Mouse (Mus musculus): ENCODE results near the gene Rnf220. TPM values are rescaled to one million over a fixed set of nuclear protein-coding genes. Genes with fewer than 3 reads are reported as not detected.
A peak's percentile ranks its signal among the peaks of the same experiment; 100 is the strongest.

Rnf220 gene
- polyA plus RNA-seq, 1 experiment from 2014 or later: 41.5 TPM

- H3K4me2 ChIP-seq (ENCODE audit: low read depth, low read length): peak overlapping the region; percentile 29; the same call in 1 of the 2 replicates
- no peak for ATAC-seq (replicated peaks; ENCODE audit: extremely low read depth, insufficient read depth, low FRiP score)
Observed at GRCm38 (mm10) chr4:117473291-117473984, 23.4 kb downstream of the Rnf220 start.

GRCm38 (mm10) chr4:117469471-117469870 lies 27.4 kb downstream of the Rnf220 start:
- no peaks in the 10 kb centered on the region for H3K36me3 ChIP-seq (ENCODE audit: control insufficient read depth, insufficient read depth)
- WGBS: 33% methylated on average over 4 of the region's 4 CpGs
- no peaks in the 10 kb centered on the region; the same call in 1 of the 2 replicates for H3K4me1 ChIP-seq (ENCODE audit: control insufficient read depth, insufficient read depth, low read length)
- no peaks in the 10 kb centered on the region for H3K27me3 ChIP-seq (ENCODE audit: control insufficient read depth, insufficient read depth, low read length)
- H3K4me3 ChIP-seq (ENCODE audit: low read length): no peak overlapping the region
- no peak overlapping the region for H3K27ac ChIP-seq (ENCODE audit: low read length)
- no peak overlapping the region for H3K9ac ChIP-seq (ENCODE audit: low read length)
- no peaks in the 10 kb centered on the region for H3K9me3 ChIP-seq (replicated peaks; ENCODE audit: control insufficient read depth, low read length)
- no peak overlapping the region for H3K4me2 ChIP-seq (ENCODE audit: low read depth, low read length)
- no peak for ATAC-seq (replicated peaks; ENCODE audit: extremely low read depth, insufficient read depth, low FRiP score)

More at GRCm38 (mm10) chr4:117473291-117473984, 23.4 kb downstream of the Rnf220 start:
- H3K9ac ChIP-seq (ENCODE audit: low read length): no peak overlapping the region
- no peaks in the 10 kb centered on the region for H3K36me3 ChIP-seq (ENCODE audit: control insufficient read depth, insufficient read depth)
- H3K9me3 ChIP-seq (replicated peaks; ENCODE audit: control insufficient read depth, low read length): no peaks in the 10 kb centered on the region
- peaks cover 7% of the 10 kb centered on the region for H3K4me1 ChIP-seq (ENCODE audit: control insufficient read depth, insufficient read depth, low read length)
- 55% methylated on average over 14 of the region's 14 CpGs for WGBS
- H3K4me3 ChIP-seq (ENCODE audit: low read length): no peak overlapping the region
- 0 out of 2 replicates have a peak, but pooled peaks cover 4% of the 10 kb centered on the region for H3K27me3 ChIP-seq (ENCODE audit: control insufficient read depth, insufficient read depth, low read length)
- H3K27ac ChIP-seq (ENCODE audit: low read length): no peak overlapping the region

- Histone ChIP-seq H3K4me1 (ENCODE audit: control insufficient read depth, insufficient read depth, low read length) (no peaks in the 10 kb centered on the region; the same call in 1 of the 2 replicates), H3K27me3 (ENCODE audit: control insufficient read depth, insufficient read depth, low read length) (no peaks in the 10 kb centered on the region), H3K9me3 (replicated peaks; ENCODE audit: control insufficient read depth, low read length) (no peaks in the 10 kb centered on the region), H3K36me3 (ENCODE audit: control insufficient read depth, insufficient read depth) (no peaks in the 10 kb centered on the region), H3K4me2 (ENCODE audit: low read depth, low read length) (no peak overlapping the region), H3K9ac (ENCODE audit: low read length) (no peak overlapping the region), H3K27ac (ENCODE audit: low read length) (no peak overlapping the region), H3K4me3 (ENCODE audit: low read length) (no peak overlapping the region)
- no peak for ATAC-seq (replicated peaks; ENCODE audit: extremely low read depth, insufficient read depth, low FRiP score)
- WGBS: 78% methylated on average over 7 of the region's 7 CpGs
Observed at GRCm38 (mm10) chr4:117467936-117468335, 28.9 kb downstream of the Rnf220 start.

- Histone ChIP-seq H3K4me3 (ENCODE audit: low read length) (no peak overlapping the region), H3K27ac (ENCODE audit: low read length) (0 out of 2 replicates have a peak overlapping the region, but pooled peaks have one; percentile 3), H3K4me1 (ENCODE audit: control insufficient read depth, insufficient read depth, low read length) (no peaks in the 10 kb centered on the region), H3K36me3 (ENCODE audit: control insufficient read depth, insufficient read depth) (no peaks in the 10 kb centered on the region), H3K27me3 (ENCODE audit: control insufficient read depth, insufficient read depth, low read length) (no peaks in the 10 kb centered on the region), H3K4me2 (ENCODE audit: low read depth, low read length) (no peak overlapping the region), H3K9ac (ENCODE audit: low read length) (no peak overlapping the region), H3K9me3 (replicated peaks; ENCODE audit: control insufficient read depth, low read length) (no peaks in the 10 kb centered on the region; the same call in 1 of the 2 replicates)
- ATAC-seq (replicated peaks; ENCODE audit: extremely low read depth, insufficient read depth, low FRiP score): no peak; the same call in 1 of the 2 replicates
- WGBS: 72% methylated on average over 1 of the region's 1 CpGs
Observed at GRCm38 (mm10) chr4:117449151-117449550, 47.7 kb downstream of the Rnf220 start.

- Histone ChIP-seq H3K9me3 (replicated peaks; ENCODE audit: control insufficient read depth, low read length) (no peaks in the 10 kb centered on the region; the same call in 1 of the 2 replicates), H3K9ac (ENCODE audit: low read length) (no peak overlapping the region), H3K36me3 (ENCODE audit: control insufficient read depth, insufficient read depth) (no peaks in the 10 kb centered on the region), H3K4me1 (ENCODE audit: control insufficient read depth, insufficient read depth, low read length) (no peaks in the 10 kb centered on the region), H3K27me3 (ENCODE audit: control insufficient read depth, insufficient read depth, low read length) (no peaks in the 10 kb centered on the region), H3K4me3 (ENCODE audit: low read length) (no peak overlapping the region), H3K4me2 (ENCODE audit: low read depth, low read length) (no peak overlapping the region), H3K27ac (ENCODE audit: low read length) (no peak overlapping the region)
- 71% methylated on average over 3 of the region's 3 CpGs for WGBS
- no peak for ATAC-seq (replicated peaks; ENCODE audit: extremely low read depth, insufficient read depth, low FRiP score)
Observed at GRCm38 (mm10) chr4:117447926-117448325, 48.9 kb downstream of the Rnf220 start.

- H3K27me3 ChIP-seq (ENCODE audit: control insufficient read depth, insufficient read depth, low read length): no peaks in the 10 kb centered on the region
- no peaks in the 10 kb centered on the region for H3K36me3 ChIP-seq (ENCODE audit: control insufficient read depth, insufficient read depth)
- H3K27ac ChIP-seq (ENCODE audit: low read length): no peak overlapping the region
- no peak overlapping the region for H3K9ac ChIP-seq (ENCODE audit: low read length)
- H3K4me1 ChIP-seq (ENCODE audit: control insufficient read depth, insufficient read depth, low read length): no peaks in the 10 kb centered on the region
- no peak overlapping the region for H3K4me2 ChIP-seq (ENCODE audit: low read depth, low read length)
- no peaks in the 10 kb centered on the region; the same call in 1 of the 2 replicates for H3K9me3 ChIP-seq (replicated peaks; ENCODE audit: control insufficient read depth, low read length)
- no peak for ATAC-seq (replicated peaks; ENCODE audit: extremely low read depth, insufficient read depth, low FRiP score)
- WGBS: 83% methylated on average over 19 of the region's 19 CpGs
- no peak overlapping the region for H3K4me3 ChIP-seq (ENCODE audit: low read length)
Observed at GRCm38 (mm10) chr4:117445516-117446207, 51.2 kb downstream of the Rnf220 start.

- Histone ChIP-seq H3K9ac (ENCODE audit: low read length) (no peak overlapping the region), H3K4me1 (ENCODE audit: control insufficient read depth, insufficient read depth, low read length) (no peaks in the 10 kb centered on the region), H3K4me3 (ENCODE audit: low read length) (no peak overlapping the region), H3K9me3 (replicated peaks; ENCODE audit: control insufficient read depth, low read length) (no peaks in the 10 kb centered on the region), H3K27me3 (ENCODE audit: control insufficient read depth, insufficient read depth, low read length) (peaks cover 5% of the 10 kb centered on the region; the same call in 1 of the 2 replicates), H3K36me3 (ENCODE audit: control insufficient read depth, insufficient read depth) (no peaks in the 10 kb centered on the region), H3K27ac (ENCODE audit: low read length) (no peak overlapping the region), H3K4me2 (ENCODE audit: low read depth, low read length) (no peak overlapping the region)
- 86% methylated on average over 3 of the region's 3 CpGs for WGBS
- ATAC-seq (replicated peaks; ENCODE audit: extremely low read depth, insufficient read depth, low FRiP score): no peak
Observed at GRCm38 (mm10) chr4:117438919-117439318, 57.9 kb downstream of the Rnf220 start.

GRCm38 (mm10) chr4:117438064-117438463 lies 58.8 kb downstream of the Rnf220 start:
- Histone ChIP-seq H3K9me3 (replicated peaks; ENCODE audit: control insufficient read depth, low read length) (no peaks in the 10 kb centered on the region), H3K9ac (ENCODE audit: low read length) (no peak overlapping the region), H3K4me2 (ENCODE audit: low read depth, low read length) (no peak overlapping the region), H3K4me3 (ENCODE audit: low read length) (no peak overlapping the region), H3K4me1 (ENCODE audit: control insufficient read depth, insufficient read depth, low read length) (no peaks in the 10 kb centered on the region), H3K27ac (ENCODE audit: low read length) (no peak overlapping the region), H3K27me3 (ENCODE audit: control insufficient read depth, insufficient read depth, low read length) (peaks cover 5% of the 10 kb centered on the region; the same call in 1 of the 2 replicates), H3K36me3 (ENCODE audit: control insufficient read depth, insufficient read depth) (no peaks in the 10 kb centered on the region)
- no peak for ATAC-seq (replicated peaks; ENCODE audit: extremely low read depth, insufficient read depth, low FRiP score)
- WGBS: 63% methylated on average over 14 of the region's 14 CpGs

All from heart, embryonic 16.5 days (tissue).